Mouse (Mus musculus) brain, embryonic 14.5 days (tissue): ENCODE results near the gene Spef1.

Experiments
- CTCF ChIP-seq: fragments of 200-500 bp; IDR thresholded peaks from 2 replicates; pipeline ENCODE4 v1.5.1; 2012; ENCODE audit warnings: inconsistent platforms, mild to moderate bottlenecking, moderate library complexity, borderline replicate concordance; ENCODE audit not compliant: insufficient read depth, insufficient read length; ENCODE audit errors: extremely low read depth
- POLR2A ChIP-seq: fragments of 200-500 bp; IDR thresholded peaks from 2 replicates; pipeline ENCODE4 v1.6.1; 2012; ENCODE audit warnings: mild to moderate bottlenecking, inconsistent platforms, borderline replicate concordance; ENCODE audit not compliant: poor library complexity, insufficient read depth, insufficient read length, severe bottlenecking; ENCODE audit errors: extremely low read depth

DNA sequence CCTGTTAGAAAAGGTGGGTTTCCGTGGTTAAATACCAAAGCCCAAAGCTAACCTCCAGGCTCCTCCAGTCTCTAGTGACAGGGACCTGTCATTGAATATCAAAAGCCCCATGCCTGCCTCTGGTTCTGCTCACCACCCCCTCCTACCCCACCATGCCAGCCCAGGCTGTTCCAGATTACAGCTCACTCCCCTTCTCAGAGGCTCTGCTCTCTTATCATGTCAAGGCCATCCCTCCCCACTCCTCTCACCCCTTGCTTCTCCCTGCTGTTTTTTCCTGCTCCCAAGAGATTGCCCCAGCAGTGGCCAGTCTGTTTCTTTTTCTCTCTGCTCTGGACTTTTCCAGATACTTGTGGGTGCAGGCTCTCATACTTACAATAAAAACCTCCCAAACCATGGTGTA is 36.5 kb upstream of the Spef1 start:
- no peak for TF ChIP-seq POLR2A
- TF ChIP-seq CTCF: no peak
